Mouse (Mus musculus): ENCODE data around the gene Cd4.

DNA sequence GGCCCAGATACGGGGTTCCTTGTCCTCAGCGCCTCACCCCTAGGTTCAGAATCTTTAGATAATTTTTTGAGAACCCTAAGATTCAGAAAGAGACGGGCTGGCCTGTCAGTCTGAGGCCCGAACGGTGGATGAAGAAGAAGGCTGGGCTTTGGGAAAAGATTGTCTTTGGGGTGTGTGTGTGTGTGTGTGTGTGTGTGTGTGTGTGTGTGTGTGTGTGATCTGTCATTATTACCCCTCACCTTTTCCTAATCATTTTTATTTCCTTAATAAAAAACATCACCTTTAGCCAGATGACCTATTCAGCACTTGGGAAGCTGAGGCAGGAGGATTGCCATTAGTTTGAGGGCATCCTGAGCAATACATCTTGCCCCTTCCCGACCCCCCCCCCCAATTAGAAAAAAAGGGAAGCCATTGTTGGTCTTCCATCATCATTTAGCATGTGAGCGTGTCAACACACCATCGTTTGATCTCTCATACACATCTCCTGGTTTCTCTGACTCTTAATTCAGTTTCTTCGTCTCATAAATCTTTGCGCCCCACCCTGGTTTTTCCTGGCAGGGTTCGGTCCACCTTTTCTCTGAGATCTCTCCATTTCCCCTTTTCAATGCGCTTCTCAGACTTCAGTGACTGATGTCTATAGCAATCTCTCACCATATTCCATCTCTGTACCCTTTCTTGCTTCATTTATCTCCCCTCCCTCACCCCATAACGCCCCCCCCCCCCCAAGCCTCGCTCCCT is 31.0 kb upstream of the Cd4 start:
- TF ChIP-seq CTCF (IDR thresholded peaks at IDR 0.05; ENCODE audit: insufficient read depth, low read depth, low read length), result no peak
- TF ChIP-seq POLR2A (IDR thresholded peaks at IDR 0.05; ENCODE audit: insufficient read depth, low read depth, low read length), result no peak
